Mouse (Mus musculus): ENCODE measurements around the gene Rnf38. TPM values are rescaled to one million over a fixed set of nuclear protein-coding genes. Genes with fewer than 3 reads are reported as not detected.
A peak's percentile ranks its signal among the peaks of the same experiment; 100 is the strongest.

Rnf38 gene
- polyA plus RNA-seq (2012) = 1.3 and 2.1 TPM in 2 replicates

DNA sequence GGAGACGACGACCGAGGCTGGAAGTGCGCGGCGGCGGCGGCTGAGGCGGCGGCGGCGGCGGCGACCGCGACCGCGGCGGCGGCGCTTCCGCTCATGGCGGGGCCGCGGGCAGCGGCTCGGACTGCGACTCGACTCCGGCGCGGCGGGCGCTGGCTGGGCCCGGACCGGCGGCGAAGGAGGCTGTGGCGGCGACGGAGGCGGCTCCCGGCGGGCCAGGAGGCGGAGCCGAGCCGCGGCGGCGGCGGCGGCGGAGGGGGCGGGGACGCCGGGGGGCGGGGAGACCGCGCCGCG is at the start of gene Rnf38:
Gene Rnf38 (minus strand): TSS at position 77 of the 291 bp plus-strand sequence.
- Histone ChIP-seq H3K4me1 (ENCODE audit: control insufficient read depth) (peaks cover 36% of the 10 kb centered on the region), H3K27me3 (ENCODE audit: control insufficient read depth) (peaks cover 24% of the 10 kb centered on the region), H3K36me3 (ENCODE audit: control insufficient read depth) (no peaks in the 10 kb centered on the region), H3K4me3 (replicated peaks) (peak within 1 kb of the TSS; percentile 76), H3K9me3 (ENCODE audit: control insufficient read depth, low read length) (peaks cover 5% of the 10 kb centered on the region; the same call in 1 of the 2 replicates)
- TF ChIP-seq TAL1 (IDR thresholded peaks at IDR 0.05; ENCODE audit: low read length) = no peak
- TF ChIP-seq GATA1 (IDR thresholded peaks at IDR 0.05; ENCODE audit: low read length) = no peak

DNA sequence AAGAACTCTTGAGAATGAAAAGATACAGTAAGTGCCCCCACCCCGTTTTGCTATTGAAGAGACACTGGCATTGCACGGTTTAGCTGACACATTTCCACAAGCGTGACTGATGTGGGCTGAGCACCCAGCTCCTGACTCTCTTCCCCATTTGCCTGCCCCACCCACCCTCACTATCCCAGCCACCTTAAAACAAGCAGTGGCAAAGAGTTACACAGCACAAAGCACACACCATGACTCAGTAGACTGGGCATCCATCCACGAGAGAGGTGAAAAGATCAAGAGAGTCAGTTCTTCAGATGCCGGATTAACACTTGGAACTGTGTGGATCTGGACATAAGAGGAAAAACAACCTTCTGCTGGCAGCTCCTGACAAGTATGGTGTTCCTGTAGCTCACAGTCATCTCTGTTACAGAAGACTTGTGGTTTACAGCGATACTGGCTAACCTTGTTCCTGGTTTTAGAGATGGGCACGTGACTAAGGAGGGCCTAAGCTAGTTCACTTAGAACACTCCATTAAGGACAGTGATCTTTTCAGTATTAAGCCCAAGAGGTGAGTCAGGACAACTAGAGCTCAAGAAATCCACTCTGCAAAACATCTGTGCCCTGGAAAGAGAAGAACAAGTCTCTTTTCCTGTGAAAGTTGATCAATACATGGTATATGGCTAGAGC is 48.1 kb upstream of the Rnf38 start:
- Histone ChIP-seq H3K4me1 (ENCODE audit: control insufficient read depth) (no peaks in the 10 kb centered on the region), H3K4me3 (replicated peaks) (no peak overlapping the region), H3K36me3 (ENCODE audit: control insufficient read depth) (no peaks in the 10 kb centered on the region), H3K9me3 (ENCODE audit: control insufficient read depth, low read length) (no peaks in the 10 kb centered on the region), H3K27me3 (ENCODE audit: control insufficient read depth) (no peaks in the 10 kb centered on the region)
- TF ChIP-seq GATA1 (IDR thresholded peaks at IDR 0.05; ENCODE audit: low read length) (no peak), TAL1 (IDR thresholded peaks at IDR 0.05; ENCODE audit: low read length) (no peak)

- Histone ChIP-seq H3K4me3 (replicated peaks) (no peak overlapping the region), H3K27me3 (ENCODE audit: control insufficient read depth) (no peaks in the 10 kb centered on the region), H3K9me3 (ENCODE audit: control insufficient read depth, low read length) (no peaks in the 10 kb centered on the region), H3K4me1 (ENCODE audit: control insufficient read depth) (no peaks in the 10 kb centered on the region), H3K36me3 (ENCODE audit: control insufficient read depth) (no peaks in the 10 kb centered on the region)
- TF ChIP-seq GATA1 (IDR thresholded peaks at IDR 0.05; ENCODE audit: low read length) = no peak
- TF ChIP-seq TAL1 (IDR thresholded peaks at IDR 0.05; ENCODE audit: low read length) = no peak
Measured at GRCm38 (mm10) chr4:44271134-44271533, 37.5 kb upstream of the Rnf38 start.

GRCm38 (mm10) chr4:44269376-44269817 is 35.8 kb upstream of the Rnf38 start:
- TF ChIP-seq GATA1 (IDR thresholded peaks at IDR 0.05; ENCODE audit: low read length) = no peak
- TF ChIP-seq TAL1 (IDR thresholded peaks at IDR 0.05; ENCODE audit: low read length) = no peak
- no peaks in the 10 kb centered on the region for H3K9me3 ChIP-seq (ENCODE audit: control insufficient read depth, low read length)
- no peaks in the 10 kb centered on the region for H3K27me3 ChIP-seq (ENCODE audit: control insufficient read depth)
- H3K4me1 ChIP-seq (ENCODE audit: control insufficient read depth) = no peaks in the 10 kb centered on the region
- H3K4me3 ChIP-seq (replicated peaks) = no peak overlapping the region
- no peaks in the 10 kb centered on the region for H3K36me3 ChIP-seq (ENCODE audit: control insufficient read depth)

GRCm38 (mm10) chr4:44267437-44267836 is 33.8 kb upstream of the Rnf38 start:
- no peaks in the 10 kb centered on the region for H3K9me3 ChIP-seq (ENCODE audit: control insufficient read depth, low read length)
- H3K27me3 ChIP-seq (ENCODE audit: control insufficient read depth) = no peaks in the 10 kb centered on the region
- TF ChIP-seq GATA1 (IDR thresholded peaks at IDR 0.05; ENCODE audit: low read length) (no peak), TAL1 (IDR thresholded peaks at IDR 0.05; ENCODE audit: low read length) (no peak)
- no peak overlapping the region for H3K4me3 ChIP-seq (replicated peaks)
- no peaks in the 10 kb centered on the region for H3K4me1 ChIP-seq (ENCODE audit: control insufficient read depth)
- H3K36me3 ChIP-seq (ENCODE audit: control insufficient read depth) = no peaks in the 10 kb centered on the region

DNA sequence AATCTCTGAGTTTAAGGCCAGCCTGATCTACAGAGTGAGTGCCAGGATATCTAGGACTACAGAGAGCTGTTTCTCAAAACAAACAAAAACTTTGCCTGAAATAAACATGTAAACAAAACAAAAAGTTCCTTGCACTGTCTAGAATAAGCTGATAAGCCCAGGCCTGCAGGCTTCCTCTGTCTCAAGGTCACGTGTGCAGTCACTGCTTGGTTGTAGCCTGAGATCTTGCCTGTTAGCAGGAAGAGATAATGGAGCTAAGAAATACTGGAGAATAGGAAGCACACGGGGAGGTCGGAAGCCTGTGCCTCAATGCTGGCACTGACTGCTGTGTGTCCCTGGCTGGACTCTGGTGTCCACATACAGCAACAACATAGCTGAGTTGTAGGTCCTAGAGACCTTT is 31.9 kb upstream of the Rnf38 start:
- Histone ChIP-seq H3K36me3 (ENCODE audit: control insufficient read depth) (no peaks in the 10 kb centered on the region), H3K27me3 (ENCODE audit: control insufficient read depth) (no peaks in the 10 kb centered on the region), H3K9me3 (ENCODE audit: control insufficient read depth, low read length) (no peaks in the 10 kb centered on the region), H3K4me3 (replicated peaks) (no peak overlapping the region), H3K4me1 (ENCODE audit: control insufficient read depth) (no peaks in the 10 kb centered on the region)
- TF ChIP-seq GATA1 (IDR thresholded peaks at IDR 0.05; ENCODE audit: low read length) = no peak
- no peak for TF ChIP-seq TAL1 (IDR thresholded peaks at IDR 0.05; ENCODE audit: low read length)

DNA sequence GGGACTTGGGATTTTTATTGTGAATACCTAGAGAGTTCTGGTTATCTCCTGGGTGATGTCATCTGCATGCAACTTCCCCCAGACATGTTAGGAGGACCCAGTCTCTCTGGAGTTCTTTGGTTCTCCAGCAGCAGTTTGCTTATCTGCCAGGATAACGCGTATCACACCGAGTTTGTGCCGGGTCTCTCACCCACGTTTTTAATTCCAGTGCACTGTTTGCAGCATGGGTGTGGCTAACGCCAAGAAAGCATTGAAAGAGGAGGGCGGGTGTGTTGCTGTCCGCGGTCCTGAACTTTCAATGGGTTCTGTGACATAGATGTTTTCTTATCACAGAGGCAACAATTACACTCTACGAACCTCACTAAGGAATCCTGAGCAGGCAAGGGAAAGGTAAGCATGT is 26.7 kb upstream of the Rnf38 start:
- TF ChIP-seq TAL1 (IDR thresholded peaks at IDR 0.05; ENCODE audit: low read length) (no peak), GATA1 (IDR thresholded peaks at IDR 0.05; ENCODE audit: low read length) (no peak)
- H3K4me1 ChIP-seq (ENCODE audit: control insufficient read depth) = no peaks in the 10 kb centered on the region
- H3K4me3 ChIP-seq (replicated peaks) = no peak overlapping the region
- no peaks in the 10 kb centered on the region for H3K27me3 ChIP-seq (ENCODE audit: control insufficient read depth)
- no peaks in the 10 kb centered on the region for H3K9me3 ChIP-seq (ENCODE audit: control insufficient read depth, low read length)
- no peaks in the 10 kb centered on the region for H3K36me3 ChIP-seq (ENCODE audit: control insufficient read depth)

GRCm38 (mm10) chr4:44259126-44259525 is 25.5 kb upstream of the Rnf38 start:
- no peaks in the 10 kb centered on the region for H3K36me3 ChIP-seq (ENCODE audit: control insufficient read depth)
- peaks cover 2% of the 10 kb centered on the region; the same call in 1 of the 2 replicates for H3K27me3 ChIP-seq (ENCODE audit: control insufficient read depth)
- no peaks in the 10 kb centered on the region for H3K4me1 ChIP-seq (ENCODE audit: control insufficient read depth)
- H3K4me3 ChIP-seq (replicated peaks) = no peak overlapping the region
- TF ChIP-seq TAL1 (IDR thresholded peaks at IDR 0.05; ENCODE audit: low read length) = no peak
- no peak for TF ChIP-seq GATA1 (IDR thresholded peaks at IDR 0.05; ENCODE audit: low read length)
- H3K9me3 ChIP-seq (ENCODE audit: control insufficient read depth, low read length) = no peaks in the 10 kb centered on the region

- TF ChIP-seq TAL1 (IDR thresholded peaks at IDR 0.05; ENCODE audit: low read length) (no peak), GATA1 (IDR thresholded peaks at IDR 0.05; ENCODE audit: low read length) (no peak)
- peaks cover 9% of the 10 kb centered on the region for H3K4me1 ChIP-seq (ENCODE audit: control insufficient read depth)
- no peak overlapping the region for H3K4me3 ChIP-seq (replicated peaks)
- no peaks in the 10 kb centered on the region for H3K36me3 ChIP-seq (ENCODE audit: control insufficient read depth)
- peaks cover 34% of the 10 kb centered on the region for H3K27me3 ChIP-seq (ENCODE audit: control insufficient read depth)
- no peaks in the 10 kb centered on the region for H3K9me3 ChIP-seq (ENCODE audit: control insufficient read depth, low read length)
Measured at GRCm38 (mm10) chr4:44254579-44254978, 21.0 kb upstream of the Rnf38 start.

DNA sequence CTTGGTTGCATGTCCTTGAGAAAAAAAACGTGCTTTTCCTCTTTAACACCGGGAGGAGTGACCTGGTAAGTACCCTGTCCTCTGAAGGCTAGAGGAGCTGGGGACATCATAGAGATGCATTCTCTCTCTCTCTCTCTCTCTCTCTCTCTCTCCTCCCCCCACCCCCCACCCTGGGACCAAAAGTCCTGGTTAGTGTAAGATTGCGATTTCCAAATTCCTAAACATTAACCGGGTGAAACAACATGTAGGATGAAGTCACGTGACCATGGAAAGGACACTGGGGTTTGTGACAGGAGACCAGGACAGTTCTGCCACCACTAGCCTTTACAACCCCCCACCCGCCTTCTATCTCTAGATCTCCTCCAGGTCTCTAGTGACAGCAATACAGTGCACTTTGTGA is 19.6 kb upstream of the Rnf38 start:
- no peak for TF ChIP-seq GATA1 (IDR thresholded peaks at IDR 0.05; ENCODE audit: low read length)
- TF ChIP-seq TAL1 (IDR thresholded peaks at IDR 0.05; ENCODE audit: low read length) = no peak

More for the DNA sequence above, 19.6 kb upstream of the Rnf38 start:
- Histone ChIP-seq H3K36me3 (ENCODE audit: control insufficient read depth) (no peaks in the 10 kb centered on the region), H3K4me3 (replicated peaks) (no peak overlapping the region), H3K9me3 (ENCODE audit: control insufficient read depth, low read length) (no peaks in the 10 kb centered on the region), H3K27me3 (ENCODE audit: control insufficient read depth) (peaks cover 48% of the 10 kb centered on the region), H3K4me1 (ENCODE audit: control insufficient read depth) (peaks cover 15% of the 10 kb centered on the region)
